Mouse (Mus musculus): ENCODE measurements at regions not wholly inside any gene's neighbourhood (a gene's known extent, or its start where the extent isn't known, plus 50 kb on each side); places are given as distances from the start of the nearest gene placed in this dataset.

DNA sequence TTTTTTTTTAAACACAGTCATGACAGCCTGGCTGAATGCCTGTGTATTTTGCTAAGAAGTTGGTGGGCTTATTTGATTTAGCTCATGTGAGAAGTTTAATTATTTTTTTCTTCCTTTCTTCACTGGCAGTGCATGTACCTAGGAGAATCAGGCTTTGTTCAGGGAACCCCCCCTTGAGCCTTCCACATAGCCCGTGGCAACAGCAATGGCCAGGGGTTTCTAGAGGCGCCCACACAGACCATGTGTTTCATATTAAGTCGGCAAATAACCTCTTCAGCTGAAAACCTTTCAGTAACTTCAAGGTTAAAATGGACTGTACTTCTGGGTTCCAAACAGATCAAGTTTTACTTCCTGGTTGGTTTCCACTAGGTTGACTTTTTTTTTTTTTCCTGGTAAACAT, 218.3 kb downstream of the Slc30a10 start:
- Histone ChIP-seq H3K4me3 (replicated peaks) (no peak overlapping the region), H3K27ac (no peak overlapping the region), H3K4me1 (replicated peaks) (no peaks in the 10 kb centered on the region), H3K9ac (replicated peaks) (no peak overlapping the region), H3K9me3 (no peaks in the 10 kb centered on the region), H3K4me2 (replicated peaks) (no peak overlapping the region), H3K36me3 (no peaks in the 10 kb centered on the region), H3K27me3 (no peaks in the 10 kb centered on the region)
- no peak for ATAC-seq
- whole genome bisulfite sequencing: 66% methylated on average over 3 of the region's 3 CpGs

- Histone ChIP-seq H3K27ac (no peak overlapping the region), H3K9ac (replicated peaks) (no peak overlapping the region), H3K27me3 (no peaks in the 10 kb centered on the region), H3K4me3 (replicated peaks) (no peak overlapping the region), H3K36me3 (no peaks in the 10 kb centered on the region), H3K4me2 (replicated peaks) (no peak overlapping the region), H3K9me3 (no peaks in the 10 kb centered on the region), H3K4me1 (replicated peaks) (no peaks in the 10 kb centered on the region)
- WGBS: 88% methylated on average over 11 of the region's 11 CpGs
- ATAC-seq: no peak
These were observed 221.2 kb downstream of the Slc30a10 start for GRCm38 (mm10) chr1:185675674-185676420.

- no peak overlapping the region; the same call in 1 of the 2 replicates for H3K4me2 ChIP-seq (replicated peaks)
- ATAC-seq: peak; percentile 56; the same call in 1 of the 2 replicates
These were observed 227.2 kb downstream of the Slc30a10 start for GRCm38 (mm10) chr1:185681610-185682457.

GRCm38 (mm10) chr1:185682458-185682750, 227.8 kb downstream of the Slc30a10 start:
- Histone ChIP-seq H3K4me3 (replicated peaks) (no peak overlapping the region), H3K36me3 (no peaks in the 10 kb centered on the region), H3K27me3 (no peaks in the 10 kb centered on the region), H3K9ac (replicated peaks) (no peak overlapping the region), H3K4me1 (replicated peaks) (no peaks in the 10 kb centered on the region), H3K27ac (no peak overlapping the region), H3K4me2 (replicated peaks) (no peak overlapping the region), H3K9me3 (no peaks in the 10 kb centered on the region)
- no peak for ATAC-seq
- WGBS: 52% methylated on average over 3 of the region's 3 CpGs

More at GRCm38 (mm10) chr1:185681610-185682457, 227.2 kb downstream of the Slc30a10 start:
- no peaks in the 10 kb centered on the region for H3K4me1 ChIP-seq (replicated peaks)
- H3K4me3 ChIP-seq (replicated peaks): no peak overlapping the region
- H3K36me3 ChIP-seq: no peaks in the 10 kb centered on the region
- no peaks in the 10 kb centered on the region for H3K9me3 ChIP-seq
- WGBS: 40% methylated on average over 21 of the region's 21 CpGs
- H3K27ac ChIP-seq: no peak overlapping the region
- H3K27me3 ChIP-seq: no peaks in the 10 kb centered on the region
- no peak overlapping the region for H3K9ac ChIP-seq (replicated peaks)

DNA sequence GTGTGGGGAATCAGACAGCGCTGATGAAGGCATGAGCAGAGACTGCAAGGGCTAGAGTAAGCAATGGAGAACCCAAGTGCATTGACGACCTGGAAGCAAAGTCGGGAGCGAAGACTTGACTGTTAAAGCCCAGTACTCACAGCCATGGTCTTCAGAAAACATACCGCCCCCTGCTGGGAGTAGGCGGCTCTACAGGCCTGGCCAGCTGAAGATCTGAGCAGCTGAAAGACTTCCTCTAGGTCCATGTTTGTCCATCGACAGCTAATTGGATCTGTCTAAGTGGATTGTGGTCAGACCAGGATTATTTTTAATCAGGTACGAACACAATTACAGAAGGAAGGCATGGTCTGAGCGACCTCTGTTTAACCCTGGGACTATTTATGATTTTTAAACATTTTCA, 230.0 kb downstream of the Slc30a10 start:
- Histone ChIP-seq H3K4me3 (replicated peaks) (no peak overlapping the region), H3K36me3 (no peaks in the 10 kb centered on the region), H3K4me1 (replicated peaks) (no peaks in the 10 kb centered on the region), H3K4me2 (replicated peaks) (no peak overlapping the region), H3K9ac (replicated peaks) (no peak overlapping the region), H3K9me3 (no peaks in the 10 kb centered on the region), H3K27me3 (no peaks in the 10 kb centered on the region), H3K27ac (no peak overlapping the region)
- 79% methylated on average over 9 of the region's 9 CpGs for WGBS
- ATAC-seq: no peak

DNA sequence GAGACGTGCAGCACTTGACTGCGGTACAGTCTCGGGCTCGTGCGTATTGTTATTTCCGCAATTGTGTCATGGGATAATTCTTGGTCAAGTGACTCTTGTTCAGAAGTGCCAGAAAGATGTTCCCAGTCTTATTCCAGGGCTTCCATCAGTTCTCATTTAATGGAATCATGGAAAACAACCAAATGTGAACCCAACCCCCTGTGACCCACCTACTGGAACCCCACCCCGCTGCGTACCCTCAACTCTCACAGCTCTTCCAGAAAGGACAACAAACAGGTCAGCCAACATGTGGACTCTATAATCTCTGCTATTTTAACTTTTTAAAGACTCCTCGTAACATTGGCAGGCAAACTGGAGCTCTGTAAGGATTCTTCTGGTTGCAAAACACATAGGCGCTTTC, 233.9 kb downstream of the Slc30a10 start:
- no peaks in the 10 kb centered on the region for H3K27me3 ChIP-seq
- WGBS: 94% methylated on average over 10 of the region's 10 CpGs

DNA sequence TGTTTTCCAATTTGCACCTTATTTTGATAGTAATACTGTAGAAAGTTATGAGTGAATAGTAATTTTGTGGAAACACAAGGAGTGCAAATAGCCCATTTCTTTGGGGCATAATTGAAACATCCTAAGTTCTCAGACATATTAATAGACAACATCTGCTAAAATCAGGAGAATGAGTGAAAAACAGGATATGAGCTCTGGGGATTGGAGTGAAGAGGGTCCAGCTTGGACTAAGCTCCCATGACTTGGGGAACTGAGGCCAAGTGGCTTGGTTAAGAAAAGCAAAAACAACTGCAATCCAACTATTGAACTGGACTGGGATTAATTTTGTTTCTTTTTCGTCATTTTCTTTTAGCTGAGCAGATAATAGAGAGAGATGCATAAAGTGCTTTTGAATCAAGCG, 240.7 kb downstream of the Slc30a10 start:
- no peak for ATAC-seq
- Histone ChIP-seq H3K36me3 (no peaks in the 10 kb centered on the region), H3K9ac (replicated peaks) (no peak overlapping the region), H3K9me3 (no peaks in the 10 kb centered on the region), H3K27ac (no peak overlapping the region), H3K4me2 (replicated peaks) (no peak overlapping the region), H3K27me3 (no peaks in the 10 kb centered on the region), H3K4me3 (replicated peaks) (no peak overlapping the region), H3K4me1 (replicated peaks) (no peaks in the 10 kb centered on the region)
- WGBS: 89% methylated on average over 2 of the region's 2 CpGs

More for the DNA sequence above, 233.9 kb downstream of the Slc30a10 start:
- H3K36me3 ChIP-seq: no peaks in the 10 kb centered on the region
- no peak for ATAC-seq
- no peak overlapping the region for H3K4me2 ChIP-seq (replicated peaks)
- no peak overlapping the region for H3K27ac ChIP-seq
- no peak overlapping the region for H3K4me3 ChIP-seq (replicated peaks)
- no peak overlapping the region for H3K9ac ChIP-seq (replicated peaks)
- H3K9me3 ChIP-seq: no peaks in the 10 kb centered on the region
- no peaks in the 10 kb centered on the region for H3K4me1 ChIP-seq (replicated peaks)

DNA sequence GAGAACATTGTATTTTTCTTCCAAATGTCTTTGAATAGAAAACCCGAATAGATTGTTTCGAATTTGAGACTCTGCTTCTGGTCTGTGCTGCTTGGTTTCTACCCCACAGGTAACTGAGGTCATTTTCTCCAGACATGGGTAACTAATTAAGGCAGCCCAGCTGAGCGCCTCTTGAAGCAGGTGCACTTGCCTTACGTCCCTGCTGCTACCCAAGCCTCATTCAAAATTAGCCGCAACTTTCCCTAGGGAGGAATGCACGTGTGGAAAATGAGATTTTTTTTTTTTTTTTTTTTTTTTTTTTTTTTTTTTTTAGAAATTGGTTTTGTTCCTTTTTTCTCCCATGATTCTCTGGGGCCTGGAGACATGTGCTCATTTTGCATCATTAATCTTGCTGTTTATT, 245.1 kb downstream of the Slc30a10 start:
- ATAC-seq: no peak
- H3K4me1 ChIP-seq (replicated peaks): no peaks in the 10 kb centered on the region
- no peaks in the 10 kb centered on the region for H3K36me3 ChIP-seq
- no peaks in the 10 kb centered on the region for H3K9me3 ChIP-seq
- no peaks in the 10 kb centered on the region for H3K27me3 ChIP-seq
- no peak overlapping the region for H3K9ac ChIP-seq (replicated peaks)
- H3K4me2 ChIP-seq (replicated peaks): no peak overlapping the region
- H3K4me3 ChIP-seq (replicated peaks): no peak overlapping the region
- WGBS: 69% methylated on average over 6 of the region's 6 CpGs
- no peak overlapping the region for H3K27ac ChIP-seq

- no peaks in the 10 kb centered on the region for H3K4me1 ChIP-seq (replicated peaks)
- ATAC-seq: no peak
- H3K27ac ChIP-seq: no peak overlapping the region
- no peak overlapping the region for H3K9ac ChIP-seq (replicated peaks)
- H3K4me2 ChIP-seq (replicated peaks): no peak overlapping the region
- no peaks in the 10 kb centered on the region for H3K9me3 ChIP-seq
- 84% methylated on average over 2 of the region's 2 CpGs for WGBS
- H3K27me3 ChIP-seq: no peaks in the 10 kb centered on the region
- H3K4me3 ChIP-seq (replicated peaks): no peak overlapping the region
- H3K36me3 ChIP-seq: no peaks in the 10 kb centered on the region
These were observed 271.7 kb downstream of the Slc30a10 start for GRCm38 (mm10) chr1:185726324-185726723.

DNA sequence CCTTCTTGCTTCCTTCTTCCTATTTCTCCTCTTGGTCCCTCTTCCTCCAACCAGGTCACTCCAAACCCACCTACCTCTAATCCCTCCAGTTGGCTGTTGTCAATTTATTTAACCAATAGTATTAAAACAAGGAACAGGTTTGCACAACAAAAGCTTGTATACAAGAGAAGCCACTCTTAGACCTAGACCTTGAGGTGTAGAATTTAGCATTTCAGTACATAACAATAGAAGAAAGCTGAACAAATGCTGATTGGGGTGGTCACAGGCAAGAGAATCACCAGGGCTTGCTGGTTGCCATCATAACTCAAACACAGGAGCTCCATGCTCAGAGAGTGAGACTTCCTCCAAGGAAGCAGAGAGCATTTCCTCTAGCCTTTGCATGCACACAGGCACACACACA, 272.2 kb downstream of the Slc30a10 start:
- no peaks in the 10 kb centered on the region for H3K36me3 ChIP-seq
- no peak overlapping the region for H3K4me2 ChIP-seq (replicated peaks)
- no peak for ATAC-seq
- no peaks in the 10 kb centered on the region for H3K27me3 ChIP-seq
- no peak overlapping the region for H3K27ac ChIP-seq
- H3K4me1 ChIP-seq (replicated peaks): no peaks in the 10 kb centered on the region
- no peak overlapping the region for H3K9ac ChIP-seq (replicated peaks)
- no peaks in the 10 kb centered on the region for H3K9me3 ChIP-seq
- no peak overlapping the region for H3K4me3 ChIP-seq (replicated peaks)

DNA sequence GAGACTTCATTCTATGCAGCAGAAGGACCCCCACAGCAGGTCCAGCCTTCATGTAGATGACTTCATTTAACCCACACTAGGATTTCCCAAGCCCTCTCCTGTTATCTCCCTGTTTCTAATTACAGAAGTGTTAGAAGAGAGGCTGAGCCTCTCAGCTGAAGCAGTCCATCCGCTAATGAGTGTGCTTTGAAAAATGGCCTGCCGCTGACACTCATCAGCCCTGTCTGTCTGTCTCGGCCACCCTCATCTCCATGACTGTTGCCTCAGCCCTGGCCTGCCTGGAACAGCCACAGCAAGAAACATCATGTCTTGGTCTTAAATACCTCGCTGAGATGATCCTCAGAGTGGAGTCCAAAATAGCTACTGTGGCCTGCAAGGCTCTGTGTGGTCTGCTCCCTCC, 273.1 kb downstream of the Slc30a10 start:
- no peak overlapping the region for H3K4me2 ChIP-seq (replicated peaks)
- no peaks in the 10 kb centered on the region for H3K36me3 ChIP-seq
- H3K9ac ChIP-seq (replicated peaks): no peak overlapping the region
- H3K27ac ChIP-seq: no peak overlapping the region
- H3K27me3 ChIP-seq: no peaks in the 10 kb centered on the region
- H3K4me1 ChIP-seq (replicated peaks): no peaks in the 10 kb centered on the region
- H3K9me3 ChIP-seq: no peaks in the 10 kb centered on the region
- no peak overlapping the region for H3K4me3 ChIP-seq (replicated peaks)
- ATAC-seq: no peak
- WGBS: 73% methylated on average over 4 of the region's 4 CpGs

GRCm38 (mm10) chr1:185728406-185728805, 273.8 kb downstream of the Slc30a10 start:
- ATAC-seq: no peak
- H3K27me3 ChIP-seq: no peaks in the 10 kb centered on the region

More at GRCm38 (mm10) chr1:185728406-185728805, 273.8 kb downstream of the Slc30a10 start:
- Histone ChIP-seq H3K4me2 (replicated peaks) (no peak overlapping the region), H3K36me3 (no peaks in the 10 kb centered on the region), H3K4me3 (replicated peaks) (no peak overlapping the region), H3K27ac (no peak overlapping the region), H3K9me3 (no peaks in the 10 kb centered on the region), H3K4me1 (replicated peaks) (no peaks in the 10 kb centered on the region), H3K9ac (replicated peaks) (no peak overlapping the region)
- 74% methylated on average over 3 of the region's 3 CpGs for WGBS

Measured in midbrain, embryonic 13.5 days (tissue).